Mouse (Mus musculus) kidney, embryonic 15.5 days (tissue): ENCODE data around the gene Catsperd. TPM values are rescaled to one million over a fixed set of nuclear protein-coding genes. Genes with fewer than 3 reads are reported as not detected.

ENCODE experiments used
- ATAC-seq: fragments of 200-750 bp; cut with Nextera tagmentation; replicated peaks from 2 replicates; pipeline ENCODE4 v1.8.0; 2017; ENCODE audit warnings: moderate TSS enrichment; ENCODE audit not compliant: low FRiP score
- H3K27ac ChIP-seq: fragments of 300-500 bp; sonication (generic); 2 replicates; pipeline ENCODE4 v1.5.1; 2015; ENCODE audit warnings: mild to moderate bottlenecking, inconsistent platforms
- H3K27me3 ChIP-seq: fragments of 300-500 bp; sonication (generic); 2 replicates; pipeline ENCODE4 v1.6.1; 2015; ENCODE audit warnings: inconsistent platforms
- H3K36me3 ChIP-seq: fragments of 300-500 bp; sonication (generic); 2 replicates; pipeline ENCODE4 v1.6.1; 2015; ENCODE audit warnings: inconsistent platforms
- H3K4me1 ChIP-seq: fragments of 300-500 bp; sonication (generic); 2 replicates; pipeline ENCODE4 v1.6.1; 2015; ENCODE audit warnings: inconsistent platforms
- H3K4me2 ChIP-seq: fragments of 300-500 bp; sonication (generic); 2 replicates; pipeline ENCODE4 v1.6.1; 2015; ENCODE audit warnings: moderate library complexity, mild to moderate bottlenecking, inconsistent platforms
- H3K4me3 ChIP-seq: fragments of 300-500 bp; sonication (generic); replicated peaks from 2 replicates; pipeline ENCODE4 v1.5.1; 2015; ENCODE audit warnings: mild to moderate bottlenecking, inconsistent platforms
- H3K9ac ChIP-seq: fragments of 300-500 bp; sonication (generic); 2 replicates; pipeline ENCODE4 v1.6.1; 2015; ENCODE audit warnings: mild to moderate bottlenecking, inconsistent platforms
- H3K9me3 ChIP-seq: fragments of 300-500 bp; sonication (generic); replicated peaks from 2 replicates; pipeline ENCODE4 v1.6.1; 2016; ENCODE audit warnings: inconsistent platforms
- WGBS: fragments of 180-500 bp; shearing (Covaris S2); methylation state at CpG from one replicate; pipeline ENCODE4 v1.1.7; 2015; ENCODE audit warnings: mixed read lengths; 5-methylcytosine and 5-hydroxymethylcytosine counted together
- polyA plus RNA-seq: library from polyadenylated mRNA; unstranded; fragments of >200 nt; fragmentation: Nextera tagmentation; extraction: Ambion mirVana; gene quantifications from 2 replicates; pipeline ENCODE4 v1.2.1, GENCODE M21; 2015

The Catsperd gene
- polyA plus RNA-seq, 1 experiment from 2014 or later = 0.93 TPM

- 71% methylated on average over 4 of the region's 4 CpGs for WGBS
- no peak for ATAC-seq
These were observed 75.1 kb downstream of the Catsperd start for GRCm38 (mm10) chr17:56703038-56703437.

GRCm38 (mm10) chr17:56706515-56706914 is 78.6 kb downstream of the Catsperd start:
- ATAC-seq = no peak
- WGBS = 92% methylated on average over 1 of the region's 1 CpGs

More at GRCm38 (mm10) chr17:56703038-56703437, 75.1 kb downstream of the Catsperd start:
- Histone ChIP-seq H3K9ac (no peak overlapping the region), H3K9me3 (no peaks in the 10 kb centered on the region), H3K27me3 (no peaks in the 10 kb centered on the region), H3K27ac (no peak overlapping the region), H3K4me2 (no peak overlapping the region), H3K4me3 (no peak overlapping the region), H3K4me1 (no peaks in the 10 kb centered on the region), H3K36me3 (peaks cover 98% of the 10 kb centered on the region)

GRCm38 (mm10) chr17:56708692-56709091 is 80.7 kb downstream of the Catsperd start:
- Histone ChIP-seq H3K27ac (no peak overlapping the region), H3K36me3 (peaks cover 96% of the 10 kb centered on the region), H3K4me2 (no peak overlapping the region), H3K4me1 (no peaks in the 10 kb centered on the region), H3K27me3 (no peaks in the 10 kb centered on the region), H3K9ac (no peak overlapping the region), H3K9me3 (no peaks in the 10 kb centered on the region), H3K4me3 (no peak overlapping the region)
- WGBS = 83% methylated on average over 4 of the region's 4 CpGs
- no peak for ATAC-seq

More at GRCm38 (mm10) chr17:56706515-56706914, 78.6 kb downstream of the Catsperd start:
- Histone ChIP-seq H3K4me1 (no peaks in the 10 kb centered on the region), H3K4me3 (no peak overlapping the region), H3K9ac (no peak overlapping the region), H3K4me2 (no peak overlapping the region), H3K9me3 (no peaks in the 10 kb centered on the region), H3K27me3 (no peaks in the 10 kb centered on the region), H3K36me3 (peaks cover 98% of the 10 kb centered on the region), H3K27ac (no peak overlapping the region)

GRCm38 (mm10) chr17:56709708-56710107 is 81.8 kb downstream of the Catsperd start:
- no peak for ATAC-seq
- no peaks in the 10 kb centered on the region for H3K4me1 ChIP-seq
- WGBS = 85% methylated on average over 3 of the region's 3 CpGs

More at GRCm38 (mm10) chr17:56709708-56710107, 81.8 kb downstream of the Catsperd start:
- Histone ChIP-seq H3K4me3 (no peak overlapping the region), H3K9ac (no peak overlapping the region), H3K27ac (no peak overlapping the region), H3K9me3 (no peaks in the 10 kb centered on the region), H3K4me2 (no peak overlapping the region), H3K27me3 (no peaks in the 10 kb centered on the region), H3K36me3 (peaks cover 86% of the 10 kb centered on the region)

Other genes starting within 250 kb of the Catsperd start
- 81.5 and 95.6 TPM in 2 replicates for gene Ptprs, start 151.7 kb upstream of the Catsperd start, polyA plus RNA-seq
- not detected in 2 replicates for gene Znrf4, start 115.7 kb upstream of the Catsperd start, polyA plus RNA-seq
- gene Gm20219, start 73.8 kb upstream of the Catsperd start, polyA plus RNA-seq = 1.2 and 1.4 TPM in 2 replicates
- gene Safb2, start 43.6 kb upstream of the Catsperd start, polyA plus RNA-seq = 89.5 and 92.4 TPM in 2 replicates
- gene Safb, start 43.3 kb upstream of the Catsperd start, polyA plus RNA-seq = 109 and 125 TPM in 2 replicates
- 239 and 249 TPM in 2 replicates for gene 2410015M20Rik, start 18.4 kb upstream of the Catsperd start, polyA plus RNA-seq
- gene Rpl36, start 14.7 kb upstream of the Catsperd start, polyA plus RNA-seq = 1,888 and 2,013 TPM in 2 replicates
- 59.7 and 63.8 TPM in 2 replicates for gene Lonp1, start 1.3 kb upstream of the Catsperd start, polyA plus RNA-seq
- gene Ranbp3, start 45.2 kb downstream of the Catsperd start, polyA plus RNA-seq = 87.9 and 99.2 TPM in 2 replicates
- 470 and 471 TPM in 2 replicates for gene Ndufa11, start 89.6 kb downstream of the Catsperd start, polyA plus RNA-seq
- gene Vmac, start 89.9 kb downstream of the Catsperd start, polyA plus RNA-seq = 15.6 and 19.5 TPM in 2 replicates
- 6.5 and 7.1 TPM in 2 replicates for gene Nrtn, start 129.4 kb downstream of the Catsperd start, polyA plus RNA-seq
- 46.5 and 54.6 TPM in 2 replicates for gene Dus3l, start 136.6 kb downstream of the Catsperd start, polyA plus RNA-seq
- 1.7 and 1.8 TPM in 2 replicates for gene Prr22, start 142.1 kb downstream of the Catsperd start, polyA plus RNA-seq
- gene Rfx2, start 202.9 kb downstream of the Catsperd start, polyA plus RNA-seq = 3.7 and 4.1 TPM in 2 replicates
- not detected in 2 replicates for gene Acsbg2, start 246.3 kb downstream of the Catsperd start, polyA plus RNA-seq
- 0.27 and 0.30 TPM in 2 replicates for gene 1700061G19Rik, start 247.3 kb downstream of the Catsperd start, polyA plus RNA-seq